ENCODE assay signal across 16 mouse cellular contexts in genomic region chr13:99485861-99486260, GRCm38 (mm10). TPM values are rescaled to one million over a fixed set of nuclear protein-coding genes. Genes with fewer than 3 reads are reported as not detected.
DNase-seq lines count a peak whose midpoint lies in the region; ATAC-seq lines count a peak whose summit lies in the region.
"Had no signal": no experiment of that assay in that cellular context is flagged by ENCODE, and none has a peak within 500 bp of the region (broad histone marks: within the 10 kb centered on the region; RNA-seq: fewer than 3 reads in every experiment).

No protein-coding gene starts in this region.

- H3K4me1 ChIP-seq in heart, embryonic 12.5 days (replicated peaks): peaks cover 37% of the 10 kb centered on the region
- 0 out of 2 replicates have a peak, but pooled peaks cover 8% of the 10 kb centered on the region for H3K4me1 ChIP-seq in stomach, embryonic 15.5 days
- H3K4me1 ChIP-seq: liver, embryonic 12.5 days had no signal

- ATAC-seq in heart, embryonic 12.5 days (ENCODE audit: insufficient number of reproducible peaks, low FRiP score): no peak
- no peak for ATAC-seq in stomach, embryonic 15.5 days (ENCODE audit: insufficient read depth, low FRiP score, low read depth)
- ATAC-seq: forebrain, embryonic 14.5 days; liver, embryonic 12.5 days; midbrain, embryonic 16.5 days had no signal

- H3K4me3 ChIP-seq in heart, embryonic 12.5 days: no peak overlapping the region
- H3K4me3 ChIP-seq in stomach, embryonic 15.5 days (replicated peaks): no peak overlapping the region
- H3K4me3 ChIP-seq: liver, embryonic 12.5 days; neural tube, embryonic 13.5 days had no signal

- no peak overlapping the region for H3K4me2 ChIP-seq in heart, embryonic 12.5 days
- H3K4me2 ChIP-seq in stomach, embryonic 15.5 days: no peak overlapping the region
- H3K4me2 ChIP-seq: liver, embryonic 12.5 days; neural tube, embryonic 13.5 days had no signal

- no peak overlapping the region for H3K9ac ChIP-seq in heart, embryonic 12.5 days
- no peak overlapping the region for H3K9ac ChIP-seq in stomach, embryonic 15.5 days
- H3K9ac ChIP-seq: liver, embryonic 12.5 days; neural tube, embryonic 13.5 days had no signal

- DNase-seq in adrenal gland, postnatal 10 days: peak; percentile 33
- no peak for DNase-seq in adrenal gland, adult 18-20 months (ENCODE audit: low spot score in 2 of 2)
- peak; percentile 31 for DNase-seq in heart, postnatal 4 days
- peak; percentile 39 for DNase-seq in ovary, adult 18-20 months (ENCODE audit: low spot score)
- DNase-seq in ovary, postnatal 10 days (ENCODE audit: low spot score): no peak
- no peak for DNase-seq in retina, embryonic 14.5 days (ENCODE audit: low spot score)
- DNase-seq: gastrocnemius, postnatal 14 days; lung, postnatal 36 days; thymus, postnatal 36 days had no signal

- no peaks in the 10 kb centered on the region for H3K9me3 ChIP-seq in heart, embryonic 12.5 days (replicated peaks)
- H3K9me3 ChIP-seq in stomach, embryonic 15.5 days: no peaks in the 10 kb centered on the region
- H3K9me3 ChIP-seq: liver, embryonic 12.5 days; neural tube, embryonic 13.5 days had no signal

- WGBS in heart, embryonic 12.5 days: 93% methylated on average over 9 of the region's 9 CpGs
- WGBS in stomach, embryonic 15.5 days: 92% methylated on average over 9 of the region's 9 CpGs

- H3K27ac ChIP-seq in heart, embryonic 12.5 days (ENCODE audit: poor library complexity, severe bottlenecking): no peak overlapping the region
- peak overlapping the region; percentile 55 for H3K27ac ChIP-seq in stomach, embryonic 15.5 days
- H3K27ac ChIP-seq: liver, embryonic 12.5 days; neural tube, embryonic 13.5 days had no signal

- peaks cover 20% of the 10 kb centered on the region for H3K36me3 ChIP-seq in heart, embryonic 12.5 days
- H3K36me3 ChIP-seq in stomach, embryonic 15.5 days: no peaks in the 10 kb centered on the region
- H3K36me3 ChIP-seq: liver, embryonic 12.5 days had no signal

- no peaks in the 10 kb centered on the region for H3K27me3 ChIP-seq in heart, embryonic 12.5 days (replicated peaks)
- H3K27me3 ChIP-seq in stomach, embryonic 15.5 days (replicated peaks): no peaks in the 10 kb centered on the region
- H3K27me3 ChIP-seq: CH12.LX; liver, embryonic 12.5 days; neural tube, embryonic 13.5 days had no signal

RNA-seq across cellular contexts. Expression of gene Map1b, which starts 30.5 kb away (rescaled TPM):
- total RNA-seq in adrenal gland, postnatal 10 days (2021): 10 to 100 TPM; 58.6 to 87.4 TPM
- total RNA-seq in adrenal gland, adult 18-20 months (2021): 100 to 1,000 TPM in 1 of 2 experiments, 10 to 100 TPM in 1; 78.5 to 120 TPM
- total RNA-seq in heart, postnatal 4 days (2021): 10 to 100 TPM; 48.0 to 57.3 TPM
- polyA plus RNA-seq in heart, embryonic 12.5 days (2016; fragmentation: Nextera tagmentation; extraction: Ambion mirVana): 149 and 151 TPM in 2 replicates
- 131 and 137 TPM in 2 replicates for polyA plus RNA-seq in stomach, embryonic 15.5 days (2015; fragmentation: Nextera tagmentation; extraction: Ambion mirVana)

Comparison
In these comparisons a context has a peak if more than half of its experiments do, and no peak if none do; other contexts are left out.
1. DNase-seq: peak in adrenal gland, postnatal 10 days (single experiment), heart, postnatal 4 days (single experiment) and ovary, adult 18-20 months (single experiment); none in adrenal gland, adult 18-20 months (0 of 2), ovary, postnatal 10 days (single experiment) and retina, embryonic 14.5 days (single experiment).